Mouse (Mus musculus) heart, embryonic 14.5 days (tissue): ENCODE results near the gene Gm20747. TPM values are rescaled to one million over a fixed set of nuclear protein-coding genes. Genes with fewer than 3 reads are reported as not detected.
"Not testable (repeated sequence)": the region's sequence is repeated elsewhere in the genome, so short reads cannot be mapped to it uniquely, and the experiment has no call there.

Experiments
- ATAC-seq: fragments of 200-750 bp; cut with Nextera tagmentation; 2 replicates; pipeline ENCODE4 v1.8.0; 2017; ENCODE audit warnings: low read depth, moderate TSS enrichment; ENCODE audit not compliant: insufficient number of reproducible peaks, insufficient read depth, low FRiP score
- H3K27ac ChIP-seq, 2 experiments: fragments of 200-500 bp in 1 of 2; fragments of 300-500 bp in 1 of 2; sonication (generic) in 1 of 2; replicated peaks in 1 of 2; 2 replicates each; pipeline ENCODE4 v1.5.1; 2012 to 2014; ENCODE audit warnings: low read depth in 2 of 2, low read length in 2 of 2, control low read depth in 1 of 2, mild to moderate bottlenecking in 1 of 2, mixed read lengths in 1 of 2; ENCODE audit not compliant: control insufficient read depth in 1 of 2, insufficient read depth in 1 of 2
- H3K27me3 ChIP-seq: fragments of 300-500 bp; sonication (generic); 2 replicates; pipeline ENCODE4 v1.6.1; 2014; ENCODE audit warnings: mild to moderate bottlenecking, low read length, control low read depth; ENCODE audit not compliant: control insufficient read depth, insufficient read depth
- H3K36me3 ChIP-seq: fragments of 300-500 bp; sonication (generic); 2 replicates; pipeline ENCODE4 v1.6.1; 2014; ENCODE audit warnings: mild to moderate bottlenecking, control low read depth, low read length, mixed read lengths; ENCODE audit not compliant: control insufficient read depth, insufficient read depth
- H3K4me1 ChIP-seq, 2 experiments: fragments of 200-500 bp in 1 of 2; fragments of 300-500 bp in 1 of 2; sonication (generic) in 1 of 2; 2 replicates each; pipeline ENCODE4 v1.6.1; 2012 to 2014; ENCODE audit warnings: low read length in 2 of 2, control low read depth in 1 of 2, mixed read lengths in 1 of 2; ENCODE audit not compliant: control insufficient read depth in 2 of 2, insufficient read depth in 2 of 2
- H3K4me2 ChIP-seq: fragments of 300-500 bp; sonication (generic); 2 replicates; pipeline ENCODE4 v1.6.1; 2014; ENCODE audit warnings: mild to moderate bottlenecking, low read length
- H3K4me3 ChIP-seq, 2 experiments: fragments of 200-500 bp in 1 of 2; fragments of 300-500 bp in 1 of 2; sonication (generic) in 1 of 2; 2 replicates each; pipeline ENCODE4 v1.5.1; 2012 to 2014; ENCODE audit warnings: low read length in 2 of 2, mild to moderate bottlenecking in 2 of 2, control low read depth in 1 of 2, low read depth in 1 of 2, moderate library complexity in 1 of 2; ENCODE audit not compliant: control insufficient read depth in 1 of 2, insufficient read depth in 1 of 2
- H3K9ac ChIP-seq: fragments of 300-500 bp; sonication (generic); 2 replicates; pipeline ENCODE4 v1.6.1; 2014; ENCODE audit warnings: mild to moderate bottlenecking, low read length
- H3K9me3 ChIP-seq: fragments of 300-500 bp; sonication (generic); 2 replicates; pipeline ENCODE4 v1.6.1; 2016; ENCODE audit warnings: low read length, control low read depth; ENCODE audit not compliant: control insufficient read depth
- WGBS: fragments of 180-500 bp; shearing (Covaris S2); extraction: QIAGEN DNeasy Blood & Tissue Kit; methylation state at CpG from one replicate; pipeline ENCODE4 v1.1.7; 2014; 5-methylcytosine and 5-hydroxymethylcytosine counted together
- polyA plus RNA-seq: library from polyadenylated mRNA; unstranded; fragments of >200 nt; fragmentation: Nextera tagmentation; extraction: Ambion mirVana; gene quantifications from 2 replicates; pipeline ENCODE4 v1.2.1, GENCODE M21; 2014

Gene Gm20747
- polyA plus RNA-seq = not detected in 2 replicates

DNA sequence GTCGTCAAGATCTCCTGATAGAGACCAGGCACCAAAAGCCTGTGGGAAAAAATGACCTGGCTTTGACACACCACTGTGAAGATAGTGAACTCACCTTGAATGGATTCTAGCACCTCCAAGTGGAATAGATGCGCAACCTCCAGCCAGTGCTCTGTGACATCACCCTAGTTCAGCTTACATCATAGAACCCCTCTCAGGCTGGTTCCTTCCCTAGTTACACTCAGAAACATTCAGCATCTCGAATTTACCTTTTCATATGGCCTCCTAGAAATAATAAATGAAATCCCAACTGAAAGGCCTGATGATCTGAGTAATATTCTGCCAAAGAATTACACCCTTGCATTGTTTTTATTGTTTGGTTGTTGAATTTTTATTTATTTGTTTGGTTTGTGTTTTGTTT lies at the start of gene Gm20747:
Gm20747 (minus strand) TSS at position 101 of the 400 bp plus-strand sequence.
- not testable (repeated sequence) for H3K9ac ChIP-seq, H3K4me2 ChIP-seq, H3K27me3 ChIP-seq, H3K27ac ChIP-seq, ATAC-seq, H3K4me1 ChIP-seq, H3K4me3 ChIP-seq, H3K9me3 ChIP-seq, H3K36me3 ChIP-seq
- no CpG with 5 or more reads among the region's 3 CpGs for WGBS
